Mouse (Mus musculus) G1E (cell line): ENCODE measurements around the gene Ankrd28. TPM values are rescaled to one million over a fixed set of nuclear protein-coding genes. Genes with fewer than 3 reads are reported as not detected.

Source experiments
- ATAC-seq: 2 replicates; pipeline ENCODE4 v1.8.0; 2016; ENCODE audit warnings: mild to moderate bottlenecking; ENCODE audit not compliant: insufficient number of reproducible peaks, poor library complexity, low FRiP score, severe bottlenecking; ENCODE audit errors: extremely low read depth
- DNase-seq: peaks from one replicate; pipeline ENCODE4 v3.0.0; 2012; ENCODE audit warnings: low spot score
- H3K27me3 ChIP-seq: 2 replicates; pipeline ENCODE4 v1.6.1; 2012; ENCODE audit warnings: mild to moderate bottlenecking, low read length, inconsistent platforms; ENCODE audit not compliant: insufficient read depth
- H3K36me3 ChIP-seq: replicated peaks from 2 replicates; pipeline ENCODE3; 2012; ENCODE audit warnings: mild to moderate bottlenecking, inconsistent platforms
- H3K4me1 ChIP-seq: 2 replicates; pipeline ENCODE4 v1.6.1; 2012; ENCODE audit warnings: low read depth, low read length, inconsistent platforms, mixed read lengths; ENCODE audit not compliant: insufficient read depth
- H3K4me3 ChIP-seq: 2 replicates; pipeline ENCODE4 v1.5.1; 2012; ENCODE audit warnings: low read depth, mild to moderate bottlenecking, inconsistent platforms, low read length, moderate library complexity, mixed read lengths
- H3K9me3 ChIP-seq: replicated peaks from 2 replicates; pipeline ENCODE4 v1.6.1; 2012; ENCODE audit warnings: inconsistent platforms
- CTCF ChIP-seq: IDR thresholded peaks from 2 replicates; pipeline ENCODE4 v1.5.1; 2012; ENCODE audit warnings: low read depth, low read length, inconsistent platforms, mixed read lengths
- GATA1 ChIP-seq: IDR thresholded peaks from 2 replicates; pipeline ENCODE4 v1.6.1; 2012; ENCODE audit warnings: borderline replicate concordance, low read length, inconsistent platforms, mixed read lengths
- GATA2 ChIP-seq: IDR thresholded peaks from 2 replicates; pipeline ENCODE4 v1.6.1; 2012; ENCODE audit warnings: low read depth, low read length, inconsistent platforms, borderline replicate concordance
- POLR2AphosphoS5 ChIP-seq: IDR thresholded peaks from 2 replicates; pipeline ENCODE4 v1.6.1; 2012; ENCODE audit warnings: low read depth, low read length, inconsistent platforms; ENCODE audit not compliant: insufficient replicate concordance
- TAL1 ChIP-seq: conservative IDR thresholded peaks from 2 replicates; pipeline ENCODE4 v1.6.1; 2012; ENCODE audit warnings: low read depth, low read length, inconsistent platforms, mixed read lengths
- polyA plus RNA-seq: library from polyadenylated mRNA; stranded (reverse); fragments of >175 nt; gene quantifications from 2 replicates; pipeline ENCODE4 v1.2.3, GENCODE M21; 2012
- total RNA-seq, 2 experiments: library from RNA; stranded (forward) in 1 of 2; stranded (reverse) in 1 of 2; fragments of 200-1000 nt in 1 of 2; fragments of >200 nt in 1 of 2; fragmentation: Nextera tagmentation in 1 of 2; gene quantifications; 2 replicates each; pipeline ENCODE4 v1.2.3; 2014 to 2017

Gene Ankrd28
- total and polyA plus RNA-seq, 3 experiments: 2.6 to 69.4 (median 40.9) TPM

DNA sequence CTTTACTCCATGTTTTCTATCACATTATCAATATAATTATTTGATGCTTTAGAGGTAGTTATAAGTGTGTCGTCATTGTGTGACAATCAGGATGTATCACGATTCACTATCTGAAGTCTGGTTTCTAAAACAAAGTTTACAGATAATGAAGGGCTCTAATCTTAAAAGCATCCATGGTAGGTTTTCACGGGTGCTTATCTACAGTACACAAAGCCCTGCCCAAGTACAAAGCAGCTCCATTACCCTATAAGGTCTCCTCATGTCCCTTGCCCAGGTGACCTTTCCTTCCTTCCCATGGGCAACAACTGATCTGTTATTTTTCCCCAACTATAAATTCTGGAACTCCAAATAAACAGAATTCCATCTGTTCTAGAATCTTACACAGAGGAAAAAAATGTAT lies 87.9 kb downstream of the Ankrd28 start:
- H3K9me3 ChIP-seq: no peaks in the 10 kb centered on the region

DNA sequence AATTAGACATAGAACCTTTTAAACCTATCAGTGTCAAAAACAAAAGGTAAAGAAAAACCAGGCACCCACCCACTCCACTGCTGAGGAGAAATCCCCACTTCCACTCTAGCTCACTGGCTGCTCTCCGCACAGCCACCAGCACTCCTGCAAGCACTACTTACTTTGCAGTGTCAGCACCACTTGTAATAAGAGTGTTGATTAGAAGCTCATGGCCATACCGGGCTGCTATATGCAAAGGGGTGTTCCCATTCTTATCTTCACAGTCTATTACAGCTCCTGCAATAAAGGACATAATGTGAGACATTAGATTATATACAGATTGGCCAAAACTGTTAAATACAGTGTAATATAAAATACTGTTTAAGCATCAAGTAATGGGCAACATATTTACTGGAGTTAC lies 95.6 kb downstream of the Ankrd28 start:
- Histone ChIP-seq H3K36me3 (peaks cover 54% of the 10 kb centered on the region), H3K4me3 (no peak overlapping the region), H3K4me1 (peaks cover 10% of the 10 kb centered on the region; the same call in 1 of the 2 replicates), H3K27me3 (no peaks in the 10 kb centered on the region), H3K9me3 (no peaks in the 10 kb centered on the region)
- no peak for TF ChIP-seq GATA2
- no peak for TF ChIP-seq TAL1
- no peak for TF ChIP-seq GATA1
- no peak for TF ChIP-seq CTCF
- TF ChIP-seq POLR2AphosphoS5: no peak
- DNase-seq (no peak), ATAC-seq (no peak)

More for the DNA sequence above, 87.9 kb downstream of the Ankrd28 start:
- Histone ChIP-seq H3K27me3 (no peaks in the 10 kb centered on the region), H3K36me3 (peaks cover 56% of the 10 kb centered on the region), H3K4me1 (peaks cover 20% of the 10 kb centered on the region; the same call in 1 of the 2 replicates), H3K4me3 (no peak overlapping the region)
- DNase-seq (no peak), ATAC-seq (no peak)
- no peak for TF ChIP-seq POLR2AphosphoS5

DNA sequence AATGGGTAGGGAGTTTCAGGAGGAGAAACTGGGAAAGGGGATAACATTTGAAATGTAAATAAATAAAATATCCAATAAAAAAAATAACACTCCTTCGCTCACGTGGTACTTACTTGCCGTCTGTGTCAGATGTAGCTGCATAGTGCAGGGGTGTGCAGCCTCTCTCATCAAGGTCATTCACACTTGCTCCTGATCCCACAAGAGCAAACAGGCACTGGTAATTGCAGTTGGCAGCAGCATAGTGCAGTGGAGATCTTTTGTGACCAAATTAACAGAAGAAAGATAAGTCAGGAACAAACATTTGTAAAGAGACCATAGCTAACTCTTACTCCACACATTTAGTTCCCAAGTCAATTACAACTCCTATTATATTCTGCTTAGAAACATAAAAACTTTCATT lies 102.9 kb downstream of the Ankrd28 start:
- H3K4me1 ChIP-seq: peaks cover 9% of the 10 kb centered on the region; the same call in 1 of the 2 replicates
- no peaks in the 10 kb centered on the region for H3K9me3 ChIP-seq
- DNase-seq: no peak
- H3K27me3 ChIP-seq: no peaks in the 10 kb centered on the region
- TF ChIP-seq GATA2: no peak
- no peak for TF ChIP-seq TAL1
- no peak for TF ChIP-seq GATA1
- TF ChIP-seq CTCF: no peak
- TF ChIP-seq POLR2AphosphoS5: no peak
- peaks cover 42% of the 10 kb centered on the region for H3K36me3 ChIP-seq
- no peak overlapping the region for H3K4me3 ChIP-seq
- ATAC-seq: no peak

DNA sequence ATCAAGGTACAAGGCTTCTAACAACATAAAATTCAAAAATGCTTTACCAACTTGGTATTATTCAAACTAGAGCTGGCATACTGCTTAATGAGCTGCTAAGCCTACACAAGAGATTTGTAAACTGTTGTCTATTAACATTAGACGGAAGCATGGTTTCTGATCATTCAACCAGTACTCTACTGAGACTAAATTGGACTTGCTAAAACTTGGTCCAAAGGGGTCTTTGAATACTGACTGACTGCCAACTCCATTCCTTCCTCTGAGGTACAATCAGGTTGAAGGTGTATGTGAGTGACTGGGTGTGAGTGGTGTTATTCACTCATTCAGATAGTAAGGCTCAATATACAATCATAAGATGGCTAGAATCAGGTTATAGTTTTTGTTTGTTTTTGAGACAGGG lies 107.7 kb downstream of the Ankrd28 start:
- TF ChIP-seq GATA1 (no peak), CTCF (no peak), POLR2AphosphoS5 (no peak), TAL1 (no peak), GATA2 (no peak)
- Histone ChIP-seq H3K36me3 (peaks cover 52% of the 10 kb centered on the region), H3K4me1 (peaks cover 32% of the 10 kb centered on the region), H3K9me3 (no peaks in the 10 kb centered on the region), H3K4me3 (no peak overlapping the region), H3K27me3 (no peaks in the 10 kb centered on the region)
- ATAC-seq (no peak), DNase-seq (no peak)

DNA sequence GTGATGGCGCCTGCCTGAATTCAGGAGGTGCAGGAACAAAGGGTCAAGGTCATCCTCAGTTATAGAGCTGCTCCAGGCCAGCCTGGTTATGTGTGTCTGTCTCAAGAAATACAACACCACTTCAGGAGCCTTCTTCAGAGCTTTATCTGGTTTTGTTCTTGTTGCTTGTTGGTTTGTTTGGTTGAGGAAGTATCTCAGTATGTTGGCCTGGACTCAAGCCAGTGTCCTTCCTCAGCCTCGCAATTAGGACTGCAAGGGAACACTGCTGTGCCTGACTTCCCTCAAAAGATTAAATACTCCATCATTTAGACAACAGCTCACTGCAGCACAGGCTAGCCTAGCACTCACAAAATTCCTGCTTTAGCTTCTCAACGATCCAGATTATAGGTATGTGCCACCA lies 109.2 kb downstream of the Ankrd28 start:
- Histone ChIP-seq H3K4me1 (peaks cover 39% of the 10 kb centered on the region), H3K36me3 (peaks cover 51% of the 10 kb centered on the region), H3K9me3 (no peaks in the 10 kb centered on the region), H3K4me3 (no peak overlapping the region), H3K27me3 (no peaks in the 10 kb centered on the region)
- no peak for TF ChIP-seq TAL1
- TF ChIP-seq CTCF: no peak
- TF ChIP-seq GATA1: no peak
- no peak for TF ChIP-seq POLR2AphosphoS5
- TF ChIP-seq GATA2: no peak
- DNase-seq (no peak), ATAC-seq (no peak)

DNA sequence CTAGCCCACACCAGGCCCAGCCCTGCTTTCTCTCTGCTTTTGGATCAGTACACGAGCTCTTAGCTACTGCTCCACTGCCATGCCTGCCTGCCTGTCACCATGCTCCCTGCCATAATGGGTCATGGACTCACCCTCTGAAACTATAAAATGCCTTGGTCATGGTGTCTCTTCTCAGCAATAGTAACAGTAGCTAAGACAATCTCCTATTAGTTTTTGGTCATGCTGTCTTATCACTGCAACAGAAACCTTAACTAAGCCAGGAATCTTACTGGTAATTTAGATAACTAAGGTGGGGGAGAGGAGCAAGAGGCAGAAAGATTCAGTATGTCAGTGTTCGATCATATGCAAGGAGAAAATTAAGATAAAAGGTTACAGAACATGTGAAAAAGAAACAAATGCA lies 112.1 kb downstream of the Ankrd28 start:
- DNase-seq (no peak), ATAC-seq (peak; percentile 71)
- Histone ChIP-seq H3K9me3 (no peaks in the 10 kb centered on the region), H3K36me3 (peaks cover 59% of the 10 kb centered on the region), H3K27me3 (no peaks in the 10 kb centered on the region), H3K4me3 (peak overlapping the region; percentile 9; the same call in 1 of the 2 replicates), H3K4me1 (peaks cover 49% of the 10 kb centered on the region)
- TF ChIP-seq POLR2AphosphoS5 (no peak), TAL1 (peak; percentile 61), CTCF (no peak)

DNA sequence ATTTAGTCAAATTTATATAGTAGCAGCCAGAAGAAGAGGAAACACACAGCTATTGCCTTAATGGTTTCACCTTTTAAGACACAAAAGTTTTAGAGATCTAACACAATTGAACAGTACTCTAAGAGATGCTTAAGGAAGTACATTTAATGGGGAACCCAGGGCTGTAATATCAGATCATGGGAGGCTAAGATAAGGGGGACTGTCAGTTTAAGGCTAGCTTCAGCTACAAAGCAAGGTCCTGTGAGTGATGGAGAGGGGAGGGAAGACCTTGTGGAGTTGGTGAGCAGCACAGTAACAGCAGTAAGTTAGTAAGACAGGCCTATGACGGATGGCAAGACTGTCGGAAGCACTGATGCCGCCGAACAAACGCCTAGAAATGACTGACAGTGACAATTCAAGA lies 113.1 kb downstream of the Ankrd28 start:
- ATAC-seq (peak; percentile 85), DNase-seq (peak; percentile 26)
- Histone ChIP-seq H3K36me3 (peaks cover 60% of the 10 kb centered on the region), H3K4me1 (peaks cover 50% of the 10 kb centered on the region), H3K27me3 (no peaks in the 10 kb centered on the region), H3K4me3 (peak overlapping the region; percentile 8; the same call in 1 of the 2 replicates), H3K9me3 (no peaks in the 10 kb centered on the region)
- TF ChIP-seq TAL1 (peak; percentile 55), POLR2AphosphoS5 (no peak), GATA1 (no peak)
